Mouse (Mus musculus): ENCODE results near the gene 4930550C14Rik.

Gene 4930550C14Rik

GRCm38 (mm10) chr9:53404050-53404752 is 2.1 kb downstream of the 4930550C14Rik start:
- DNase-seq (ENCODE audit: low spot score) = no peak

DNA sequence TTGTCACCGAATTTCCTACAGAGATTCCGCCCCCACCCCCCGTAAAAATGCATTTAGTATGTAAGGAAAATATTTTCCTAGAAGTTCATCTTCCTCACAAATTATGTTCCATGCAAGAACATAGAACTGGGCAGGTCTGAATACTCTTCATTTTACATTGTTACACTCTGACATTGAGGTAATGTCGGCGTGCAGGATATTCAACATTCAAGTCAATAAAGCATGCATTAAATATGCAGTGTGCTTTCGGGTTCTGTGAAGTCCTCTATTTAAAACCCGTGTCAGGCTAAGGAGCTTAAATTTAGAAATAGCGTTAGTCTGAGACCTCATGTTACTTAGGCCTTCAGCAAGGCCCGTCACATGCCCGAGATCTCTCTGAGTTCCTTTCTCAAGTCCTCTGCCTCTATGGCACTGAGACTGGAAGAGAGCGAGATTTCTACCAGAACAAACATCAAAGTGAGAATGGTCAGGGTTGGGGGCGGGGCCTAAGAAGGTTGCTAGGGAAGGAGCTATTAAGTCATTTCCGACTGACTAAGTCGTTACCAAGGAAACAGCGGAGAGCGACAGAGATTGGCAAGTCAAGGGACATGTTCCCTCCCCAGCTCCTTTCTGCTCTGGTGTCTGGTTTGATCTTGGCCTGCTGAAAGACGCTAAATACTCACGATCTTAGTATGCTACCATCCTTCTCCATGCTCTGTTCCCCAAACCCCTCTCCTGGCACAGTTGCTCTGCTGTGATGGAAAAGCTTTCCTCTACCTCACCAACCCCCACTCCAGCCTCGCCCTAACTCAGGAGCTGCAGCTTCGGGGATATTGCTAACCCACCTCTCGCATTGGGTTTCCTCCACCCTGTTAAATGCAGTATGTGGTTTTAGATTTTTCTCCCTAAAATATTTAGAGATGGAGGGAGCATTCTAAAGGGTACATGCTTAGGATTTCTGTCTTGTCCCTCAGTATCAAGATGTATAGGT is 2.9 kb downstream of the 4930550C14Rik start:
- DNase-seq (ENCODE audit: low spot score) = peak; percentile 41

DNA sequence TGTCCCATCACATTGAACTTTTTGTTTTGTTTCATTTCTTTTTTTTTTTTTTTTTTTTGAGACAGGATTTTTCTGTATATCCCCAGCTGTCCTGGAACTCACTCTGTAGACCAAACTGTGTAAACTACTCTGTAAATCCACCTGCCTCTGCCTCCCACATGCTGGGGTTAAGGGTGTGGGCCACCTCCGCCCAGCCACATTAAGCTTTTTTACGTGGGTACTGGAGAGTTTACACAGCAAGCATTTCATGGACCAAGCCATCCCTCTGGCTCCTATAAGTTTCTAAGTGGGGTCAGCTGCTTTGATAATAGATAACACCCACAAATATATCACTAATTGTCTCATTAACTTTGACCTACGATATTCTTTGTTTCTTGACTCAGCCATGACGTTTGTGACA is 6.4 kb downstream of the 4930550C14Rik start:
- DNase-seq (ENCODE audit: low spot score) = no peak

DNA sequence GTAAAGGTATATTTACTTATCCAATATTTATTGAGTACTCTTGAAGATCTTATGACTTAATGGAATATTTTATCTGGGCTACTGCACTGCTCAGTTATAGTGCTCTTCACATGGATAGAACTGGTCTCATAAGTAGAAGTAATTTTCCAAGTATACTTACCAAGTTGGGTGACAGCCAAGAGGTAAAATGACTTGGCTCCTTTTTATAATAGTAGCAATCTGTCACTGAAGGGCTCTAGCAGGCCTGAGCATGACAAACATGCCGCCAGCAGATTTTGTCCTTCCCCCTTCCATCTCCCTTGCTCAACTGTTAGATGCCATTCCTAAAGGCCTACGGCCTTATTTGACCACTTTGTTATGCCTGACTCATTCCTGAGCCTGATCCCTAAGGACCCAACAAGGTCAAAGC is 6.8 kb downstream of the 4930550C14Rik start:
- no peak for DNase-seq (ENCODE audit: low spot score)

DNA sequence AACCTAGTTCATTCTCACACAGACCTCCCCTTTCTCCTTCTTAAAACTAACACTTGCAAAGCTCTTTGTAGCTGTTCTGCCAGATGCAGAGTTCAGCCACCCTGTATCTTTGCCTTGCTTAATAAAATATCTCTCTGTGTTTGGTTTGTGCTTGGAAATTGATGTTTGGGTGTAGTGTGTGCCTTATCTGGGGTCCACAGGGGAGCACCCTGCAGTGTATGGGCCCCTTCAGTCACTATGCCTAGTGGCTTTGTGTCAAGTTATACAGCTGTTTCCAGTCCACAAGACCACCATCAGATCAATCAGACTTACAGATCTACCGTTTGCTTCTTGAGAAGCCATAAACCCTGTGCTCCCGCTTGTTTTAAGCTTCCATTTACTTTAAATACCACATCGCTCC is 7.3 kb downstream of the 4930550C14Rik start:
- no peak for DNase-seq (ENCODE audit: low spot score)

DNA sequence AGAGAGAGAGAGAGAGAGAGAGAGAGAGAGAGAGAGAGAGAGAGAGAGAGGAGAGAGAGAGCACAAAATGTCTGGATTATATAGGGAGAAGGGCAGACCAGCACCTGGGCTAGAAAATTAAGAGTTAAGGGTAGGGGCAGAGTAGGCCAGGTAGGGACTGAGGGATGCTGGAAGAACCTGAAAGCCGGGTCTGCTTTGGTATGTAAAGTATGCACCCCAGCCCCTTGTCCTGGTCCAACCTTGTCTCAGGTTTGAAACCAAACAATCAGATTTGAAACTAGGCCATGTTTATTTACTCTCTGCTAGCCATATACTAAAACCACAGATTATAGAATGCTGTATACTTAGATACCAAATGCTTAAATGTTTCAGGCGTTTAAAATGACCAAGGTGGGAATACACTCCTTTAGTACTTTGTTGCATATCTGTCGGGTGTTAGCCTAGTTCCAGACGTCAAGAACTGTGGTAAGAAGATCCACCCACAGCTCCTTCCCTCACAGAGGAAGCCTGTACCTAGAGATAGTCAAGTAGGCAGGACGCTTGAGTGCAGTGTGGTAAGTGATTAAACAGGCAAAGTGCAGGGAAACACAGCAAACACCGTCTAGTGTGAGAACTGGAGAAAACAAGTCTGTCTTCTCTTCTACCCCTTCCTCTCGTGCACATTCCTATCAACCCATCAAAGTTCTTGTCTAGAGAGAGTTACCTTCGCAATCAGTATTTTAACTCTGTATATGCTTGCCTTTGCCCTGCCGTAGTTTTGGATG is 20.2 kb downstream of the 4930550C14Rik start:
- DNase-seq (ENCODE audit: low spot score) = no peak

DNA sequence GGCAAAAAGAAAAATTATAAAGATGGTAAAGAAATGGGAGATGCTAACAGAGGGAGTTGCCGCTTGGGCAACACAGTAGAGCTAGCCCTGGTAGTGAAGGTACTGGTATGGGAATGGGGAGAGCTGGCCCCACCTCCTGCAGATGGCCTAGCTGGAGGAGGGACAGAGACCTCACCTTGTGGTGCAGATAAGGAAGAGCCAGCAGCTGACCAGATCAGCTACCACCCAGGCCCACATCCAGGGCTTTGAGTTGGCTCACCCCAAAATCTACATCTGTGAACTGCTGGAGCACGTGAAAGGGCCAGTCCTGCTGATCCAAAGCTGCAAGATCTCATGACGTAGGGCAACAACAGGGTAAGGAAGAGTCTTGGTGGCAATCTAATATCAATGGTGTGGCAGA is 24.6 kb downstream of the 4930550C14Rik start:
- no peak for DNase-seq (ENCODE audit: low spot score)

DNA sequence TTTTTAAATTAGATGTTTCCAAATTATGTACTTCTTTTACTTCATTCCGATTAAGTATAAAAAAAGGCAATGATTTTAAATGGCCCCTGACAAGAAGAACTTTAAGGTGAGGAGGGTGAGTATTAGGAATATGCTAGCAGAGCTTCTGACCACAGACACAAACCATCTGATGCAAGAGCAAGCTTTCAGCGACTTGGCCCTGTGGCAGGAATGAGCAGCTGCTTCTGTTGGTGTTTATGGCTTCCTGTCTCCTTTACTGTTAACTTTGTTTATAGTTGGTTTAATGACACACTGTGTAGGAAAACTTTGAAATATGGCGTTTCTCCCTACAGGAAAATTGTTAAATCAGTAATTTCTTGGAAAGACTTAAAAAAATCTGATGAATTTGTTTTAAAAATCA is 25.5 kb downstream of the 4930550C14Rik start:
- DNase-seq (ENCODE audit: low spot score) = no peak

- DNase-seq (ENCODE audit: low spot score) = no peak
Measured at GRCm38 (mm10) chr9:53435830-53436570, 33.9 kb downstream of the 4930550C14Rik start.

DNA sequence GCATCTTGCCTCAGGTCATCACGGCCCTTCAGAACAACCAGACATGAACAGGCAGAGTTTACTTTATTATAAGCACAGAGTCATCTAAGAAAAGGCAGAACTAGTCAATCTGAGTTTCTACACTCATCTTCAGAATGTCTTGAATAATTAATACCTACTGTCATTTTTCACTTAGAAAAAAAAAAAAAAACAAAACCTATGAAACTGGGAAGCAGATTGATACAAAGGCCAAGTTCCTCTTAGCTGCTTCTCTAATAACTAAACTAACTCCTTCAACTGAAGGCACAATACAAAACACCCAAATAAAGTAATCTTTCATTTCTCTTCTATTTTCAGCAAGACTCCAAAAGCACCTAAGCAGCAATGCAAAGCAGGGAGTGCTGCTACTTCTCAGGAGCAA is 48.5 kb downstream of the 4930550C14Rik start:
- no peak for DNase-seq (ENCODE audit: low spot score)

GRCm38 (mm10) chr9:53452038-53452437 is 49.9 kb downstream of the 4930550C14Rik start:
- DNase-seq (ENCODE audit: low spot score) = no peak

- DNase-seq (ENCODE audit: low spot score) = no peak
Measured at GRCm38 (mm10) chr9:53472806-53473518, 70.8 kb downstream of the 4930550C14Rik start.
